Mouse (Mus musculus) ES-Bruce4 (cell line): ENCODE measurements around the gene Ldb1. TPM values are rescaled to one million over a fixed set of nuclear protein-coding genes. Genes with fewer than 3 reads are reported as not detected.
A peak's percentile ranks its signal among the peaks of the same experiment; 100 is the strongest.

Source experiments
- H3K27ac ChIP-seq: 2 replicates; pipeline ENCODE4 v1.5.1; 2012; ENCODE audit warnings: low read length, inconsistent platforms; ENCODE audit not compliant: insufficient read depth
- H3K27me3 ChIP-seq: 2 replicates; pipeline ENCODE4 v1.6.1; 2012; ENCODE audit warnings: mild to moderate bottlenecking, low read length, inconsistent platforms; ENCODE audit not compliant: control insufficient read depth, poor library complexity, insufficient read depth, severe bottlenecking
- H3K36me3 ChIP-seq: 2 replicates; pipeline ENCODE4 v1.6.1; 2012; ENCODE audit warnings: inconsistent platforms, mild to moderate bottlenecking, low read length, moderate library complexity; ENCODE audit not compliant: control insufficient read depth, poor library complexity, insufficient read depth, severe bottlenecking
- H3K4me1 ChIP-seq: one replicate; pipeline ENCODE4 v1.8.1; 2011; ENCODE audit warnings: low read length; ENCODE audit not compliant: control insufficient read depth, insufficient read depth
- H3K4me3 ChIP-seq: 2 replicates; pipeline ENCODE4 v1.5.1; 2011; ENCODE audit warnings: low read depth, mild to moderate bottlenecking, low read length
- H3K9ac ChIP-seq: 2 replicates; pipeline ENCODE4 v1.6.1; 2012; ENCODE audit warnings: low read depth, mild to moderate bottlenecking, inconsistent platforms; ENCODE audit not compliant: poor library complexity, severe bottlenecking
- H3K9me3 ChIP-seq: replicated peaks from 2 replicates; pipeline ENCODE4 v1.6.1; 2012; ENCODE audit warnings: mild to moderate bottlenecking, low read length, inconsistent platforms; ENCODE audit not compliant: control insufficient read depth, poor library complexity, insufficient read depth, severe bottlenecking
- CTCF ChIP-seq: IDR thresholded peaks from one replicate; pipeline ENCODE4 v1.8.1; 2011; ENCODE audit warnings: low read depth, low read length
- EP300 ChIP-seq: IDR thresholded peaks from 2 replicates; pipeline ENCODE4 v1.6.1; 2011; ENCODE audit warnings: low read depth, low read length; ENCODE audit not compliant: insufficient read depth
- POLR2A ChIP-seq: IDR thresholded peaks from one replicate; pipeline ENCODE4 v1.8.1; 2011; ENCODE audit warnings: low read length; ENCODE audit not compliant: insufficient read depth
- polyA plus RNA-seq: library from polyadenylated mRNA; stranded (reverse); fragments of >200 nt; gene quantifications from 2 replicates; pipeline ENCODE4 v1.2.4, GENCODE M21; 2011; ENCODE audit warnings: low read depth; ENCODE audit not compliant: missing spikeins, insufficient read depth, insufficient read length

The Ldb1 gene
- polyA plus RNA-seq, 1 experiment = 146 TPM

GRCm38 (mm10) chr19:46041933-46042475, 3.0 kb downstream of the Ldb1 start:
- Histone ChIP-seq H3K9ac (peak overlapping the region; percentile 99), H3K9me3 (no peaks in the 10 kb centered on the region), H3K4me3 (peak overlapping the region; percentile 43), H3K36me3 (no peaks in the 10 kb centered on the region), H3K27ac (peak overlapping the region; percentile 40), H3K4me1 (peaks cover 3% of the 10 kb centered on the region), H3K27me3 (no peaks in the 10 kb centered on the region)
- TF ChIP-seq POLR2A (peak; percentile 1), CTCF (no peak), EP300 (no peak)

GRCm38 (mm10) chr19:46041299-46041932, 3.6 kb downstream of the Ldb1 start:
- Histone ChIP-seq H3K27me3 (no peaks in the 10 kb centered on the region), H3K4me1 (peaks cover 4% of the 10 kb centered on the region), H3K36me3 (no peaks in the 10 kb centered on the region), H3K9ac (peak overlapping the region; percentile 99), H3K27ac (peak overlapping the region; percentile 40), H3K4me3 (peak overlapping the region; percentile 43), H3K9me3 (no peaks in the 10 kb centered on the region)
- TF ChIP-seq POLR2A = no peak
- TF ChIP-seq EP300 = no peak
- no peak for TF ChIP-seq CTCF

GRCm38 (mm10) chr19:46040149-46040902, 4.7 kb downstream of the Ldb1 start:
- no peaks in the 10 kb centered on the region for H3K27me3 ChIP-seq
- H3K9ac ChIP-seq = peak overlapping the region; percentile 79
- peak overlapping the region; percentile 64 for H3K4me3 ChIP-seq
- peaks cover 4% of the 10 kb centered on the region for H3K4me1 ChIP-seq
- H3K36me3 ChIP-seq = peaks cover 9% of the 10 kb centered on the region
- H3K27ac ChIP-seq = peak overlapping the region; percentile 74
- TF ChIP-seq POLR2A (no peak), EP300 (no peak), CTCF (no peak)
- no peaks in the 10 kb centered on the region for H3K9me3 ChIP-seq

- Histone ChIP-seq H3K27ac (peak overlapping the region; percentile 74), H3K9ac (peak overlapping the region; percentile 79), H3K4me3 (peak overlapping the region; percentile 88), H3K4me1 (peaks cover 7% of the 10 kb centered on the region), H3K9me3 (no peaks in the 10 kb centered on the region), H3K36me3 (peaks cover 18% of the 10 kb centered on the region), H3K27me3 (no peaks in the 10 kb centered on the region)
- TF ChIP-seq POLR2A (peak; percentile 68), EP300 (no peak)
Measured at GRCm38 (mm10) chr19:46039478-46039877, 5.5 kb downstream of the Ldb1 start.

- TF ChIP-seq POLR2A (no peak), EP300 (no peak), CTCF (no peak)
- Histone ChIP-seq H3K36me3 (peaks cover 24% of the 10 kb centered on the region), H3K9ac (peak overlapping the region; percentile 79), H3K4me1 (peaks cover 7% of the 10 kb centered on the region), H3K9me3 (no peaks in the 10 kb centered on the region), H3K4me3 (peak overlapping the region; percentile 88), H3K27me3 (no peaks in the 10 kb centered on the region), H3K27ac (peak overlapping the region; percentile 98)
Measured at GRCm38 (mm10) chr19:46038851-46039260, 6.2 kb downstream of the Ldb1 start.
